Mouse (Mus musculus): ENCODE data around the gene Kcnma1.

DNA sequence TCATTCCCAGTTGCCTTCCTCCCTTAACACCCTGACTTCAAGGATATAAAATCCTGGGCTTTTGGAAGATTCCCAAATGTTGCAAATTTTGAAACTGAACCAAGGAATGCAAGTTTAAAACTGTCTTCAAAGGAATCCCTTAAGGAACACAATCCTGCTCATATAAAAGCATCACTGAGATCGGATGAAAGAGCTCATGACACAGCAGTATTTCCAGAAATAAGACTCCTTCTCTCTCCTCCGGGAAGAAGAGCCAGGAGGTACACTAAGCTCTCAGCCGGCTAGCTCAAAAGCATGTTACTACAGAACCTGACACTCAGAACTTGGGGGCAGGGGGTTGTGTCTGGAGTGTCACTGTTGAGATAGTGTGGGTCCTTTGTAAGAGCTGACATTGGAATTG, 325.8 kb downstream of the Kcnma1 start:
- TF ChIP-seq CTCF (IDR thresholded peaks at IDR 0.05; ENCODE audit: extremely low read depth, insufficient read depth, insufficient read length, insufficient replicate concordance) (no peak), POLR2A (IDR thresholded peaks at IDR 0.05; ENCODE audit: low read depth, low read length) (no peak)
